Mouse (Mus musculus): ENCODE results near the gene Hoxd3.

Gene Hoxd3

DNA sequence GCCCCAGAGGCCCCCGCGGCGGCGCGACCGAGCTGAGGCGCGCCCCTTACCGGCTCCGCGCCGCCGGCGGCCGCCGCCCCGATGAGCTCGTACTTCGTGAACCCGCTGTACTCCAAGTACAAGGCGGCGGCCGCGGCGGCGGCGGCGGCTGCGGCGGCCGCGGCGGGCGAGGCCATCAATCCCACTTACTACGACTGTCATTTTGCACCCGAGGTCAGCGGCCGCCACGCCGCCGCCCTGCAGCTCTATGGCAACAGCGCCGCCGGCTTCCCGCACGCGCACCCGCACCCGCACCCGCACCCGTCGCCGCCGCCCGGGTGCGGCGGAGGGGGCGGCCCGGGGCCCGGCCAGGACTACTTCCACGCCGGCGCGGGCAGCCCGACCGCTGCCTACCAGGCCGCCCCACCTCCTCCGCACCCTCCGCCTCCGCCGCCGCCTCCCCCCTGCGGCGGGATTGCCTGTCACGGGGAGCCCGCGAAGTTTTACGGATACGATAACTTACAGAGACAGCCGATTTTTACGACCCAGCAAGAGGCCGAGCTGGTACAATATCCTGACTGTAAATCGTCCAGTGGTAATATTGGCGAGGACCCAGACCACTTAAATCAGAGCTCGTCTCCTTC is 6.1 kb upstream of the Hoxd3 start:
- DNase-seq (ENCODE audit: low spot score in 2 of 2) = no peak

DNA sequence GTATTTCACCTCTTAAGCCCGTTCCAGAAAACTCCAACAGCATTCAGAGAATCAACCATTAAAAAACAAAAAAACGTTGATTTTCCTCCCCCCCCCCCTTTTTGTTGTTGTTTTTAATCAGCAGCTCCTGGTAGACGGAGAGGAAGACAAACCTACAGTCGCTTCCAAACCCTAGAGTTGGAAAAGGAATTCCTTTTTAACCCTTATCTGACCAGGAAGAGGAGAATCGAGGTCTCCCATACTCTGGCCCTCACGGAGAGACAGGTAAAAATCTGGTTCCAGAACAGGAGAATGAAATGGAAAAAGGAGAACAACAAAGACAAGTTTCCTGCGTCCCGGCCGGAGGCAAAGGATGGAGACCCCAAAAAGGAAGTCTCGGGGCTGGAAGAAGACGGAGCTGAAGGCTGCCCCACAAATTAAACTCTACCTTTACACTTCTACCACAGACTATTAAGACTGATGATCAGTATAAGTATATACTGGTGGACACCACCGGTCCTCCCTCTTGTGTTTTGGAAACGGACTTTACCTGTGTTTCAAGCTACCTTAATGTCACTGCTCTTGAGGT is 5.2 kb upstream of the Hoxd3 start:
- no peak for DNase-seq (ENCODE audit: low spot score in 2 of 2)

DNA sequence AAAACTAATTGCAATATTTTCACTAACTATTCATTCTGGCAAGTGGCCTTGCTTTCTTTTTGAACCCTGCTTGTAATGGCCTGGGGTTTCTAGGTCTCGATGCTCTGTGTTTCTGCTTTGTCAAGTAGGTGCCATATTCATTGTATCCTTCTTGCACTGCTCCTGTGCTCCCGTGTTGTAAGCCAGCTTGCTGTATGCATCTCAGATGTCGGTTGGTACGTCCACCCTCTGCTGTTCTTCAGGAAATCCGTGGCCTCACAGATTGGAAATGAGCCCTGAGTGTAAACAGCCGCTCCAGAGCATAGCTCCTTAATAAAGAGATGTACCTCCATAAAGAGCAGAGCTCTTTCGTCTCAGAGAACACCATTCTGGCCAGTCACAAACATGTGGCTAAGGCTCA is 4.1 kb upstream of the Hoxd3 start:
- DNase-seq (ENCODE audit: low spot score in 2 of 2) = no peak

DNA sequence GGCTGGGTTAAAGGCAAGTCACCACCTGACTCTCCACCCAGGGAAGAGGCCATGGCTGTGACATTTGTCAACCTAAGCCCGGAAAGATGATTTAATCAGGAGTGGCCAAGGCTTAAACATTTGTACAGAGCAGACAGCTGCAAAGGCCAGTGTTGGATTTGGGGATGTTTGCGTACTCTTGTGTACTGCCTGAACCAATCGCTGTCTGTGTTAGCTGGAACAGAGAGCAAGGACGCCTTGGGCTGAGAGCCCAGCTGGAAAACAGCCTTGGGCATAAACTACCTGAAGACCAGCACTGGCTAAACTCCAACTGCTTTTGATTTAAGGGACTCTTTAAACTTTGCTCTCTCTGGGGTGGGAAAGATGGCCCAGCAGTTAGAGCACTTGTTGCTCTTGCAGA is 3.1 kb upstream of the Hoxd3 start:
- DNase-seq (ENCODE audit: low spot score in 2 of 2) = no peak

DNA sequence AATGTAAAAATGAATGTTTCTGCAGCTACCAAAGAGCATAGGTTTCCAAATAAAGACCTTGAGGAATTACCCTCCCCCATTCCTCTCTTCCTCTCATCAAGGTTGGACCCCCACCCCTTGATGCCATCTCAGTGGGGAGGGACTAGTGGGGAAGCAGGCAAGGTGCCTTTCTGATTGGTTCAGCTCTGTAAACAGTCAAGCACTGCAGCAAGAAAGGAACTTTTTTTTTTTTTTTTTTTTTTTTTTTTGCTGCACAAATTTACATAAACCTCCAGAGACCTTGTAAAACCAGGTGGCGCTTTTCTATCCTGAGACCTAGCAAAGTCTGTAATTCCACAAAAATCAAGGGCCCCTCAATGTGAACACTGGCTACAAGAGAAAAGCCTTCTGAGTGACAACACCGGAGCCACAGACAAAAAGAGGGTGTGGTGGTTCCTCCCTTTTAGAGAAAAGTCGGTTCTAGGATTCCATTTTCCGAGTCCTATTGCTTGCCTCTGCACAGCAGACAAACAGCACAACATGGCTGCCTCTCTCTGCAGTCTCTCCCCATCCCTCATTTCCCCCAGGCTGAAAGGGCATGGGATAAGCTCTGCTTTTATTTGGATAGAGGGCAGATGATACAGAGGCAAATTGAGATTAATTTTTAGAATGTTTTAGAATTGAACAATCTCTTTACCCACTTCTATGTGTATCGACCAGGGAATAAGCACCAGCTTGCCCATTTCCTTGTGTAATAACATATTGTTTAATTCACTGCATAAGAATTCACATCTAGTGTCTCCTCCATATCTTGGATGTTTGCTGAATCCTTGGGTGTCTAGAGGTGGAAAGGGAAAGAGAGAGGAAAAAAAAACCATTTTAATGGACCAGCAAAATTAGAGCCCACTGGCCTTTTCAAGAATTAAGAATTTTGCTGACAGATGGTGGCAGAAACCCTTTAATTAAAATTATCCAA is 2.0 kb upstream of the Hoxd3 start:
- no peak for DNase-seq (ENCODE audit: low spot score in 2 of 2)

DNA sequence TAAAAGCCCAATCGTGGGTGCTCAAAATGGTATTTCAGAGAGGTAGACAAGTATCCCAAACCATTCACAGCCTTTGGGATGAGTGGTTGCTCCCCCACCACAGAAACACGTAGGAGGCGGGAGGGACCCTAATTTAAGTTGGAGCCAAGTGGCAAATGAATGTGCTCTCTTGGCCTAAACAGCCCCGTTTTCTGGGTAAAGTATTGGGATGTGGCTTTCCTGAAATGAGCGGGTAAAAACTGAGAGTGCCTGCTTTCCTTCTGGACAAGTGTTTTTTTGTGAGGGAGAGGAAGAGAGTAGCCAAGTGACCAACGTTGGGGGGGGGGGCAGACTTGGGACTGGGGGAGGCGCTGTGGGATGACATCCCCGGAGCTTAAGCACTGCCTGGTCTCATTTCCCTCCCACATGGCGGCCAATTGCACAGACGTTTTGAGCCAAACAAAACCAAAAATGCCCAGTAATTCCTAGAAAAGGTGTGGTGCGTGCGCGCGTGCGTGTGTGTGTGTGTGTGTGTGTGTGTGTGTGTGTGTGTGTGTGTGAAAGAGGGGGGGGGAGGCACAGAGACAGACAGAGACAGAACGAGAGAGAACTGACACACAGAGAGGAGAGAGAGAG is 691 bp upstream of the Hoxd3 start:
- no peak for DNase-seq (ENCODE audit: low spot score in 2 of 2)

DNA sequence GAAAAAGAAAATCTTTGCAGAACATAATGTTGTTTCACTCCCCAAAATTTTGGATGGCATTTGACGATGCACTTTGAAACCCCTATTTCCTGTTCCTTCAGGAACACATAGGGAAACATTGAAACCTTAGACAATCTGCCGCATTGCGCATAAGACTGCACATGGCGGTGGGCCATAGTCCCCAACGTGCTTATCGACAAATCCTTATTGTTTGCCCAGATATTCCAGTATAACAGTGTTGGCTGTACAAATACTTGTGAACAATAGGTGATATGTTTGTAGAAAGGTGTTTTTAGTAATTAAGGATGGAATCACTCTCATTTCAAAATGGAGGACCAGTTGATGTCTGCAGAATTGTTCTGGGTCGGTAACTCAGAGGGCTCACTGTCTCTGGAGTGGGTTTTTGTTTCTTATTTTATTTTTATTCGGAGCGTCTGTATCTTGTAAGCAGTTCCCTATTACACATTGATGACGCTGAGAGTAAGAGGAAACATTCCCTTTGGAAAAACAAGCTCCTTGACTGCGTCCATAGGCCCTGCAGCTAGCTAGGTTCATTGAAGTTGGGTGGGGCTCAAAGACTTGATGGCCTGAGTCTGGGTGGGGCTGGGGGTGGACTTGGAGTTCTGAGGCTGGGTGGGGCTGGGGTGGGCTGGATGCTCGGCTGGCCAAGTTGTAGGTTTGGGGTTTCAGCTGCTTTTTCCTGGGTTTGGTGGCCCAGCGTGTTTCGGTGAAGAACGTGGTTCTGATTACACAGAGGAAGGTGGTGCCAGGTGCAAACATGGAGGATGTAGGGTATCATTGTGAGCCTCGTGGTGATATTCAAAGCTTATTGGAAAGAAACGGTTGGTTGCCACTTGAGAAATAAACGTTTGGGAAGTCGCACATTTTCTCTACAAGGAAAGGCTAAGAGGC is 1.8 kb downstream of the Hoxd3 start:
- DNase-seq (ENCODE audit: low spot score in 2 of 2) = no peak

DNA sequence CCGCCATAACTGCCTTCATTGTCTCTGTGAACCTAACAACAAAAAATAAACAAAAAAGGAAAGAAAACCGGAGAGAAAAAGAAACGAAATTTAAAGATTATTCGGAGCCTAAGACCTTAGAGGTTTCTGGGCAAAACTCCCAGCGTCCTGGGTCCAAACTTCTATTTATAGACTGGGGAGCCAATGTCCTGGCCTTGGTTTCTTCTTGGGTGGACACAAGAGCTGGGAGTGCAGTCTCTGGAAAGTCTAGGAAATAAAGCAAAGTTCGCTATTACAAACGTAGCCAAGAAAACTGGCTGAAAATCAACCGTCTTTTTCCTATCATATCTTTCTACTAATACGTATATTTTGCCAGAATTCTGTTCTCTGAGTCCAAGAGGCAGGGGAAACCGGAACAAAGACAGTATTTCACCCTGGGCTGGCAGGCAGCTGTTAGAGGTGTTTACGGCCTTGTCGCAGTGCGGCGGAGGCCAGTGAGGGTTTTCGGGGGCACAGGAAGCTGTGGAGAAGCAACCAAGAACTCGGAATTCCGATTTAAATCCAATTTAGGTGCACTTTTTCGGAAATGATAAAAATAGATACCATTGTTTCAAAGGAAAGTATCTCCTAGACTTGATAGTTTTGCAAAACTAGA is 2.5 kb downstream of the Hoxd3 start:
- no peak for DNase-seq (ENCODE audit: low spot score in 2 of 2)

DNA sequence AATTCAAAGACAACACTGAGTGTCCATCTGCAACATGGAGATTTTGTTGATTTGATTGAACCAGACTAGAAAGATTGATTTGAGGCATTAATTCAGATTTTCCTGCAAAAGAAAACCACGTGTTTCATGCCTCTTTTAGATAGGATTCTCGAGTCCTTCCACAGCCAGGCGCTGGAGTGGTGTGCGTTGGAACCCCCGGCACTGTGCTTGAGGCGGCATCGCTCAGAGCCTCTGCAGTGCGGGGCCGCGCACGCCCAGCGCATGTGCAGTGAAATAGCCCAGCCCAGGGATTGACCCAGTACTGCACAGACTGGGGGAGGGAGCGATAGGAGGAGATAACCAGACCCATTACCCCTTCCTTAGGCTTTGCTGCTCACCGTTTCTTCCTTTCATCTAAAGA is 3.2 kb downstream of the Hoxd3 start:
- no peak for DNase-seq (ENCODE audit: low spot score in 2 of 2)

DNA sequence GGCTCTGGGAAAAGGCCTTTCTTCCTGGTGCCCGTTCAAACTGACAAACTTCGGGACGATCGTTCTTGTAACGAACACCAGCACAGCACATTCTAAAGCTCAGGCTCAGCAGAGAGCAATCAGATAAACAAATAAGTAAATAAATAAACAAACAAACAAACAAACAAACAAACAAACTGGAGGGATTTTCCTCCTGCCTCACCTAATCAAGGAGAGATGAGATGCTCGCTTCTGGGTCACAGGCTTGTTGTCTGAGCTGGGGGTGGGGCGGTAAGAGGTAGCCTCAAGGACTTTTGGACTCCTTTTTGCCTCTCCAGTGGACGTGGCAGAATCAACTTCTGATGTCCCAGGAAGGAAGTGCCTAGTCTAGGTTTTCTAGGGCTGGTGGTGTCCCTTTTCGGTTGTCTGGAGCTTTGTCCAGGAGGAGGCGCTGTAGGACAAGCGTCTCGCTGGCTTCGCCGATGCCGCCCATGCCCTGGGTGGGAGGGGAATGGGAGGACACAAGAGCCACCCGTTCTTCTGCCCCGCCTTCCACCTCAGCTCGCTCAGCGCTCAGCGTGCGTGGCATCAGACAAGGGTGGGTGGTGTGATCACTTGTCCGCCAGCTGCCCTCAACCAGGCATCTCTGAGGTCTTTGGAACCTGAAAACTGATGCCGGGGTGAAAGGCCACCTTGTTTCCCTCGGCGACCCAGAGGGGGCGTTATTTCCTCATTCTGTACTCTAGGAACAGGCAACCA is 3.9 kb downstream of the Hoxd3 start:
- DNase-seq (ENCODE audit: low spot score in 2 of 2) = peak; percentile 68 to 84

DNA sequence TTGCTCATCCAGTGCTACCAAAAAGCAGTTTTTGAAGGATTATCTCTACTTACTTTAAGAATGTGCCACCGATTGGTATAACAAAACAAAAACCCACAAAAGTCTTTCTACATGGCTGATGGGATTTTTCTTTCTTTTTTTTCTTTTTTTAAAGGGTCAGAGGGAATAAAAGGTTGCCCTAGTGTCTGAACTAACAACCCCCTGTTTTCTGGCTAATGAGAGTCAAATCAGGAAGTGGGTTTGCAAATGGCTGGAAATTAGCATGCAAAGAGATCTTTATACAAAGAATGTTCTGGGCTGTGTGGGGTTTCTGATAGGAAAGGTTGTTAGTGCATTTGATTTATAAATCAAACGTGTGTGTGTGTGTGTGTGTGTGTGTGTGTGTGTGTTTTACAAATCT is 8.7 kb downstream of the Hoxd3 start:
- DNase-seq (ENCODE audit: low spot score in 2 of 2) = no peak

DNA sequence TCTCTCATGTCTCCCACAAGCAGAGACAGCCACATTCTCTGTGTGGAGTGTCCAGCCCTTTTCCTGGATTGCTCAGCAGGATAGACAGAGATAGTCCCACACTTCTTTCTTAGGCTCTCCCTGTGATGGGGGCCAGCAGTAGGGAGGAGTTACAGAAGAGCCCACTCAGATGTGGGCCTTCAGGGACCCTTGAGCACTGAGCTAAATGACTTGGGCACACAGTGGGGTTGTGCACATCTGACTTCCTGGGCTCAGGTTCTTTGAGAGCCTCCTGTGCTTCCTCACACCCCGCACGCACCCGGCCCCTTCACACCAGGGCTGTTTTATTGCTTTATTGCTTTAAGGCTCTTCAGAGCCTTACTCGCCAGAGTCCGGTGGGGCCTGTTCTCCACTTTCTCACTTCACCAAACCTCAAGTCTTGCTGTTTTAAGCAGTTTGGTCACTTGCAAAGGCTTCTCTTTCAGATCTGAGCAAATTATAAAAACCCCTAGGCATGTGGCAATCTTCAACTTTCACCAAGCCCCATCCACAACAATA is 9.3 kb downstream of the Hoxd3 start:
- DNase-seq (ENCODE audit: low spot score in 2 of 2) = no peak

DNA sequence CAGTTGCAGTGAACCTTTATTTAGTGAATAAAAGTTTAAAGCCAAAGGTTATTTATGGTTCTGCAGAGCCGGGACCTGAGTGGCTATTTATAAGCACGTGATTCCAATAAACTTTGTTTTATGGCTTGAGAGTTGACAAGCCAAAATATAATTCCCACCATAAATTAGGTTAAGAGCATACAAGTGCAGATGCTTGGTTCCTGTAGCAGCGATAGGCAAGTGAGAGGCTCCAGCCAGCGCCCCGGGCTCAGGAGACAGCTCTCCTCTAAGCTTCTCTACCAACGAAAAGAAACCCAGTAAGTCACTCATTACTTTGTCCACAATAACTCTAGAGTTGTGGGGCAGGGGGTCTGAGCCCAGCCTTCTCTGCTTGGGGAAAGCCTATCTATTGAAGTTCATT is 10.2 kb downstream of the Hoxd3 start:
- no peak for DNase-seq (ENCODE audit: low spot score in 2 of 2)

DNA sequence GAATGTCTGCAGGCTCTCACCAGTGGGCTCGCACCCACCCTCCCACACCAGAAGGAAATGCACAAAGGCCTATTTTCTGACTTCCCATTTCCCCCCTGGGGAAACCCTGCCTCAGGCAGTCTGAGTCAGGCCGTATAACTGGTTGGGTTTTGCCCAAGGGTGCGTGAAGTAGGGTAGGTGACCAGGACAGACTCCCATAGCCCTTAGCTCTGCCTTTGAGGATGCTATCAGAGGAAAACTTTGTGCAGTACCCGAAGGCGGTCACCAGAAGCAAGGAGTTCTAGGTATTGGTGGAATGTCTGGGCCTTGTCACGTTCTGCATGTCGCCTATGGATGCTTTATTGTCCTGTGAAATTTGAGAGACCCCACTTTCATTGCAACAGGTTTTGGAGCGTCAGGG is 11.2 kb downstream of the Hoxd3 start:
- no peak for DNase-seq (ENCODE audit: low spot score in 2 of 2)

DNA sequence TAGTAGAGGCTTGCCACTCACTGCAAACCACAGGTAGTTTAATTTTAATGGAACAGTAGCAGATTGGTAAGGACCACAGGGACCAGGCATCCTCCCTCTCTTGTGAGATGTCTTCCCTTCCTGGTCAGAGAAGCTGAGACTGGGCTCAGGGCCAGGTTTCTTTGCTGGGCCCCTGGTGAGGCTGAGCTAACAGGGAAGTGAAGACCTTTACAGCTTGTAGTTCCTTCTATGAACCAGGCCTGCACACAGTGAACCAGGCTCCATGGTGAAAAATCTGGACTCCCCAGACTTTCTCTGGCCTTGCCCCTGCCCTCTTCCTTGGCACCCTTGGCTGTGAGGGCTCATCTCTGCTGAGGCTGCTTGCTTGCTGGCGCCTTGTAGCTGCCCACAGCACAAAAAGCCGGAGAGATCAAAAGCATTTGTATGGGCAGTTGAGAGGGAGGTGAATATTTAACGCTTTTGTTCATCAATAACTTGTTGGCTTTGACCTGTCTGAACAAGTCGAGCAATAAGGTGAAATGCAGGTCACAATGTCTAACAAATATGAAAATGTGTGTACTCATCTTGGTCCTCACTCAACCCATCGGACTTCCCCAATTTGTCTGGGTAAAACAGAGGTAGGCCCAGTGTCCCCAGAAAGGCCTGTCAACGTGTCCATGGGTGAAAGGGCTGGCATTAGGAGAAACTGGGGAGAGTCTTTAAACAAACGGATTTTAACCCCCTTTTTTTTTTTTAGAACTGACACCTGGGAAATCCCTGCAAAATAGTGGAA is 12.7 kb downstream of the Hoxd3 start:
- no peak for DNase-seq (ENCODE audit: low spot score in 2 of 2)

DNA sequence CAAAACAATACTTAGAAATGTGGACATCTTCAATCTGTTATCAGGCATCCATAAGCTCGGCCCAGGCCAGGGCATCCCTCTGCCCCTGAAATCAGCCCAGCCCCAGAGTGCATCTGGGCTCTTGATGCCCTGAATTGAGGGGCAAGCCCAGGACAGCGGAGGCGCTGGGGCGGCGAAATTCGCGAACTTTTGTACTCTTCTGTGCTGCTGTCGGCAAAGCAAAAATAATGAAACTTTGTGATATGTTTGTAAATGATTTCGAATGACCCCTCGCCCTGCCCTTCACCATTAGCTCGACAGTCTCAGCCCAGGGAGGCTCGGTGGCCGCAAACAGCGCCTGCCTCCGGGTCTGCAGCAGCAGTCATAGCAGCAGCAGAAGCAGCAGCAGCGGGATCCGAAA is 13.4 kb downstream of the Hoxd3 start:
- DNase-seq (ENCODE audit: low spot score in 2 of 2) = no peak

DNA sequence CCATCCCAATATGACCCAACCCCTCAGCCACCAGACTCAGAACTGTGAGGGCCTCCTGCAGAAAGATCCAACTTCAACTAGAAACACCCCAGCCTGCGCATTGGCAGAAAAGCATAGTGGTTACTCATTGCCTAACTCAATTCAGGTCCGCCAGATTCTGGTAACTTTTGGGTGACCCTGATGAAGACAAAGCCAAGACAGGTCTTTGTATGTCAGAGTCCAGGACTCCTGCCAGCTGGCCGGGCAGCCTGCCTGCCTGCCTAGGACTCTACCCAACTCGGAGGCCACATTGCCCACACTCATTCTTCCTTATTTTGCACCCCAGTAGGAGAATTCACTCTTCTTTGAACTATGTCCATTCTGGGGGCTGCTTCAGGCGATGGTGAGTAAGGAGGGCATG is 14.8 kb downstream of the Hoxd3 start, which contains the start of gene Gm28230:
Gene Gm28230, plus strand, starts transcription at position 178 of the 400 bp plus-strand sequence.
- DNase-seq (ENCODE audit: low spot score in 2 of 2) = no peak

DNA sequence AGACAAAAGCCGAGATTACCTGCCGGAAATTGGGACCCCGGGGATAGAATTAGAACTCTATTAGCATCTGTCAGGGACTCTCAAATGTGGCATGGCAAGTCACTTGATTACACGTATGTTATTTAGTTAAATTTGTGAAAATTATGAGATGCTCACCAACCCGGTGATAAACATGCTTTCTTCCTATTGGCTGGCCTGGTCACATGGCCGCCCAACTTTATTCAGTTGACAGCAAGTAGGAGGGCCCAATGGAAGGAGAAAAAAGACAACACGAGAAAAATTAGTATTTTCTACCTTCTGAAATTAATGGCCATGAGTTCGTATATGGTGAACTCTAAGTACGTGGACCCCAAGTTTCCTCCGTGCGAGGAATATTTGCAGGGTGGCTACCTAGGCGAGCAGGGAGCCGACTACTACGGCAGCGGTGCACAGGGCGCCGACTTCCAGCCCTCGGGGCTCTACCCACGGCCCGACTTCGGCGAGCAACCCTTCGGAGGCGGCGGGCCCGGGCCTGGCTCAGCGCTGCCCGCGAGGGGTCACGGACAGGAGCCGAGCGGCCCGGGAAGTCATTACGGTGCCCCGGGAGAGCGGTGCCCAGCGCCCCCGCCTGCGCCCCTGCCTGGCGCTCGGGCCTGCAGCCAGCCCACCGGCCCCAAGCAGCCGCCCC is 15.4 kb downstream of the Hoxd3 start:
- DNase-seq (ENCODE audit: low spot score in 2 of 2) = no peak
